Mouse (Mus musculus) adrenal gland, postnatal 4 days (tissue): ENCODE results near the gene Olfr735. TPM values are rescaled to one million over a fixed set of nuclear protein-coding genes. Genes with fewer than 3 reads are reported as not detected.

ENCODE experiments used
- DNase-seq, 2 experiments: peaks; one replicate each; pipeline ENCODE4 v3.0.0; 2021 to 2022; ENCODE audit warnings: low spot score in 2 of 2, mixed read lengths in 2 of 2
- long read RNA-seq, 2 experiments: library from polyadenylated mRNA; stranded (forward); transcript quantifications; one replicate each; pipeline ENCODE4 v2.0.0; 2021
- total RNA-seq, 2 experiments: library from RNA; stranded (reverse); gene quantifications; 2 replicates each; pipeline ENCODE4 v1.2.3; 2021

Gene Olfr735
- not detected for total RNA-seq
- long read RNA-seq, experiment 1: 0 reads
- long read RNA-seq, experiment 2: 0 reads

- no peak for DNase-seq
Observed at GRCm38 (mm10) chr14:50348796-50349195, at the start of gene Olfr735. Gene Olfr735 (minus strand): TSS chr14:50348872.

GRCm38 (mm10) chr14:50380863-50381262, 32.2 kb upstream of the Olfr735 start, which contains the start of gene Olfr736:
Gene Olfr736 (plus strand): TSS chr14:50381163.
- no peak for DNase-seq

GRCm38 (mm10) chr14:50363561-50363960, 14.9 kb upstream of the Olfr735 start:
- DNase-seq: no peak

GRCm38 (mm10) chr14:50360480-50360879, 11.8 kb upstream of the Olfr735 start:
- DNase-seq: no peak

GRCm38 (mm10) chr14:50357593-50357992, 8.9 kb upstream of the Olfr735 start, which contains the start of gene Tlr11:
Gene Tlr11 (plus strand): TSS chr14:50357914.
- no peak for DNase-seq

- no peak for DNase-seq
Observed at GRCm38 (mm10) chr14:50356725-50357124, 8.1 kb upstream of the Olfr735 start.

GRCm38 (mm10) chr14:50352438-50352837, 3.8 kb upstream of the Olfr735 start:
- DNase-seq: peak in 1 of 2 experiments; percentile 5

GRCm38 (mm10) chr14:50326661-50327060, 22.0 kb downstream of the Olfr735 start, which contains the start of gene Olfr734:
Gene Olfr734 (minus strand): TSS chr14:50326761.
- DNase-seq: no peak

- DNase-seq: no peak
Observed at GRCm38 (mm10) chr14:50301422-50301821, 47.2 kb downstream of the Olfr735 start, which contains the start of gene Olfr733. Gene Olfr733 (minus strand): TSS chr14:50301522.

Other genes starting within 250 kb of the Olfr735 start
- gene Olfr727, start 225.7 kb downstream of the Olfr735 start, total RNA-seq: not detected
- not detected for gene Olfr728, start 206.2 kb downstream of the Olfr735 start, total RNA-seq
- gene Olfr729, start 196.0 kb downstream of the Olfr735 start, total RNA-seq: not detected
- gene Olfr730, start 160.7 kb downstream of the Olfr735 start, total RNA-seq: not detected
- not detected for gene Olfr731, start 107.0 kb downstream of the Olfr735 start, total RNA-seq
- not detected for gene Olfr732, start 64.7 kb downstream of the Olfr735 start, total RNA-seq
- gene Olfr733, start 47.4 kb downstream of the Olfr735 start, total RNA-seq: not detected
- not detected for gene Olfr734, start 22.1 kb downstream of the Olfr735 start, total RNA-seq
- under 1 TPM in 1 of 2 experiments, not detected in 1; 0.23 TPM for gene Tlr11, start 9.0 kb upstream of the Olfr735 start, total RNA-seq
- not detected for gene Olfr736, start 32.3 kb upstream of the Olfr735 start, total RNA-seq
- gene Olfr738, start 58.7 kb upstream of the Olfr735 start, total RNA-seq: not detected
- not detected for gene Olfr739, start 69.8 kb upstream of the Olfr735 start, total RNA-seq
- not detected for gene Olfr740, start 96.7 kb upstream of the Olfr735 start, total RNA-seq
- gene Olfr741, start 123.9 kb upstream of the Olfr735 start, total RNA-seq: not detected
- not detected for gene Olfr742, start 154.7 kb upstream of the Olfr735 start, total RNA-seq
- gene Olfr743, start 173.0 kb upstream of the Olfr735 start, total RNA-seq: not detected